Mouse (Mus musculus) bone marrow, adult 2 months (tissue): ENCODE measurements around the gene Ciz1. TPM values are rescaled to one million over a fixed set of nuclear protein-coding genes. Genes with fewer than 3 reads are reported as not detected.

Experiments
- H3K27ac ChIP-seq: fragments of 200-500 bp; 2 replicates; pipeline ENCODE4 v1.5.1; 2012; ENCODE audit warnings: low read depth, mild to moderate bottlenecking, control low read depth, inconsistent platforms, low read length; ENCODE audit not compliant: control insufficient read depth, poor library complexity, insufficient read depth
- H3K4me1 ChIP-seq: fragments of 200-500 bp; 2 replicates; pipeline ENCODE4 v1.6.1; 2011; ENCODE audit warnings: low read length; ENCODE audit not compliant: control insufficient read depth, insufficient read depth
- H3K4me3 ChIP-seq: fragments of 200-500 bp; replicated peaks from 2 replicates; pipeline ENCODE3; 2011; ENCODE audit warnings: mild to moderate bottlenecking, low read depth, low read length, control low read depth; ENCODE audit not compliant: control insufficient read depth
- CTCF ChIP-seq: fragments of 200-500 bp; IDR thresholded peaks from 2 replicates; pipeline ENCODE4 v1.5.1; 2011; ENCODE audit warnings: low read length, control low read depth; ENCODE audit not compliant: control insufficient read depth, insufficient read depth
- POLR2A ChIP-seq: fragments of 200-500 bp; IDR thresholded peaks from 2 replicates; pipeline ENCODE4 v1.6.1; 2011; ENCODE audit warnings: low read depth, mild to moderate bottlenecking, control low read depth, low read length, borderline replicate concordance; ENCODE audit not compliant: control insufficient read depth
- WGBS: fragments of 180-500 bp; shearing (Covaris S2); methylation state at CpG from one replicate; pipeline ENCODE4 v1.1.7; 2018; 5-methylcytosine and 5-hydroxymethylcytosine counted together
- polyA plus RNA-seq: library from polyadenylated mRNA; stranded (reverse); fragments of >200 nt; gene quantifications from 2 replicates; pipeline ENCODE4 v1.2.4, GENCODE M21; 2011; ENCODE audit warnings: low replicate concordance; ENCODE audit not compliant: missing spikeins, insufficient read depth, insufficient read length

The Ciz1 gene
- polyA plus RNA-seq, 1 experiment: 127 TPM

- TF ChIP-seq CTCF (no peak), POLR2A (no peak)
- no peak overlapping the region for H3K4me3 ChIP-seq
- H3K4me1 ChIP-seq: no peaks in the 10 kb centered on the region; the same call in 1 of the 2 replicates
- H3K27ac ChIP-seq: no peak overlapping the region
- WGBS: 87% methylated on average over 12 of the region's 12 CpGs
Observed at GRCm38 (mm10) chr2:32418430-32419151, 66.5 kb downstream of the Ciz1 start.

GRCm38 (mm10) chr2:32419359-32419758 is 67.2 kb downstream of the Ciz1 start:
- no peaks in the 10 kb centered on the region; the same call in 1 of the 2 replicates for H3K4me1 ChIP-seq
- TF ChIP-seq POLR2A (no peak), CTCF (no peak)
- 85% methylated on average over 3 of the region's 3 CpGs for WGBS
- no peak overlapping the region for H3K27ac ChIP-seq
- H3K4me3 ChIP-seq: no peak overlapping the region

GRCm38 (mm10) chr2:32420066-32420608 is 68.0 kb downstream of the Ciz1 start:
- no peak overlapping the region for H3K4me3 ChIP-seq
- H3K4me1 ChIP-seq: no peaks in the 10 kb centered on the region; the same call in 1 of the 2 replicates
- 90% methylated on average over 12 of the region's 12 CpGs for WGBS
- no peak overlapping the region for H3K27ac ChIP-seq
- TF ChIP-seq CTCF (no peak), POLR2A (no peak)

- Histone ChIP-seq H3K4me3 (no peak overlapping the region), H3K4me1 (no peaks in the 10 kb centered on the region; the same call in 1 of the 2 replicates), H3K27ac (no peak overlapping the region)
- no peak for TF ChIP-seq CTCF
- WGBS: 83% methylated on average over 6 of the region's 6 CpGs
Observed at GRCm38 (mm10) chr2:32420647-32421046, 68.5 kb downstream of the Ciz1 start.

GRCm38 (mm10) chr2:32421851-32422251 is 69.7 kb downstream of the Ciz1 start:
- no peak for TF ChIP-seq POLR2A
- TF ChIP-seq CTCF: no peak
- 93% methylated on average over 6 of the region's 6 CpGs for WGBS
- Histone ChIP-seq H3K4me1 (no peaks in the 10 kb centered on the region; the same call in 1 of the 2 replicates), H3K4me3 (no peak overlapping the region), H3K27ac (no peak overlapping the region)

GRCm38 (mm10) chr2:32423481-32424331 is 71.6 kb downstream of the Ciz1 start:
- TF ChIP-seq POLR2A: no peak
- Histone ChIP-seq H3K27ac (no peak overlapping the region), H3K4me3 (no peak overlapping the region), H3K4me1 (no peaks in the 10 kb centered on the region; the same call in 1 of the 2 replicates)
- WGBS: 12% methylated on average over 14 of the region's 14 CpGs

GRCm38 (mm10) chr2:32424796-32425195 is 72.7 kb downstream of the Ciz1 start:
- Histone ChIP-seq H3K4me3 (no peak overlapping the region), H3K27ac (no peak overlapping the region), H3K4me1 (peaks cover 4% of the 10 kb centered on the region; the same call in 1 of the 2 replicates)
- 74% methylated on average over 3 of the region's 3 CpGs for WGBS
- TF ChIP-seq POLR2A: no peak
- no peak for TF ChIP-seq CTCF

- Histone ChIP-seq H3K4me1 (peaks cover 5% of the 10 kb centered on the region; the same call in 1 of the 2 replicates), H3K4me3 (no peak overlapping the region), H3K27ac (no peak overlapping the region)
- TF ChIP-seq CTCF (no peak), POLR2A (no peak)
- 88% methylated on average over 5 of the region's 5 CpGs for WGBS
Observed at GRCm38 (mm10) chr2:32425568-32425967, 73.4 kb downstream of the Ciz1 start.
